Mouse (Mus musculus) c-Kit-positive CD71-positive TER-119-negative erythroid progenitor cells, embryonic 14.5 days (primary cell): ENCODE data around the gene Klk1.

ENCODE experiments used
- DNase-seq: peaks from one replicate; pipeline ENCODE4 v3.0.0-alpha.2; 2013; ENCODE audit warnings: low read depth

The Klk1 gene

DNA sequence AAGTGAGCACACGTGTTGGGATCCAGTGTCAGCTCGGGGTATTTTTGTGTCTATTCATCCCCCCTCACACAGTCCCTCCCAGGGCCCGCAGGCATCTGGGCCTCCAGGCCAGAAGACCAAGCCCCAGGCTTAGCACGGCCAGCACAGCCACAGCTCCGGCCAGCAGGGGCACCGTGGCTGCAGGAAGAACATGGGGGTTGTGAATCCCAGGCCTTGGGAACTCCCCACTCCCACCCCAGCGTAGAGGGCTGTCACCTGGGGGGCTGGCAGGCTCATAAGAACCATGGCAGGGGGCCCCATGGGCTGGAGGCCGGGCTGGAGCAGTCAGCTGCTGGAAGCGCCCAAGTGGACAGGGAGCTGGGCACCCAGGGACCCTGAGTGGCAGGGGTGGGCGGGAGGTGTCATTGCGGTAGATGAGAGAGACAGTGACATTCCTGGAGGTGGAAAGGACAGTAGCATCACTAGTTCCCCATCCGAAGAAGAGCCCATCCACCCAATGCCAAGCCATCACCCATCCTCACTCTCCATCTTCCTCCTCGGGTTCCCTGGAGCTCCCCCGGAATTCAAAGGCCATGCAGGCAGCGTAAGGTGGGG, 28.0 kb downstream of the Klk1 start:
- DNase-seq, result no peak

DNA sequence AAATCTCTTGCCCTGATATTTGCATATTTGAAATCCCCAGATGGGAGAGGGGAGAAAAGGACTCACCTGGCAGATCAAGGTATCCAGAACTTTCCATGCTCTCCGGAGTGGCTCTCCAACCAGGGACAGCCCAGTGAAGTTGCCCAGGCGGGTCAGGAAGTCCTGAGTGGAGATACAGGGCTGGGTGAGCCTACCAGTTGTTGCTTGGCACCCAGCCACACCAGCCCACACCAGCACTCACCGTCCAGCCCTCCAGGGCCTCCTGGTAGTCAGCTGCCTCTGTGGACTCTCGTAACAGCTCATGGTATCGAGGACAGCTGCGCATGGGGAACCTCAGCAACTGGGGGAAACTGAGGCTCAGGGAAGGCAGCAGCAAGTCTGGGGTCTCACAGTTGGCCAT, 29.8 kb downstream of the Klk1 start:
- DNase-seq, result no peak

GRCm38 (mm10) chr7:44257278-44257677, 32.1 kb downstream of the Klk1 start, which contains the start of gene Acp4:
Acp4 (minus strand) TSS chr7:44257378.
- no peak for DNase-seq

- no peak for DNase-seq
Observed at GRCm38 (mm10) chr7:44260410-44260809, 35.2 kb downstream of the Klk1 start.

- no peak for DNase-seq
Observed at GRCm38 (mm10) chr7:44261147-44261546, 36.0 kb downstream of the Klk1 start, which contains the start of gene Gm15517. Gm15517 (plus strand) TSS chr7:44261447.

GRCm38 (mm10) chr7:44262791-44263643, 37.9 kb downstream of the Klk1 start:
- peak; percentile 88 for DNase-seq

GRCm38 (mm10) chr7:44268117-44268516, 43.0 kb downstream of the Klk1 start:
- no peak for DNase-seq

DNA sequence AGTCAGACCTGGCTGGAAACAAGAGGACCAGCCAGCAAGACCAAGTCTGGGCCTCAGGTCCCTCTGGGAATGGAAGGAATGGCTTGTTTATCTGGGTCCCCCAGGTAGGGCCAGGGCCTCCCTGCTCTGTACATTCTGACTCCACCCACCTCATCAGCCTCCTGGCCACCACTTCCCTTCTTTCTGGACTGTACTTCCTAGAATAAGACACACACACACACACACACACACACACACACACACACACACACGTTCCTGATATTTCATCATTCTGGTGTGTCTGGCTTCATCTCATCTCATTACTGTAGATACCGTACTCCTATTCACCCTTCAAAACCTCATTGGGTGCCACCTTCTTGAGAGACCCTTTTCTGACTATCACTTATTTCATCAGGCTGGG, 44.2 kb downstream of the Klk1 start:
- no peak for DNase-seq

DNA sequence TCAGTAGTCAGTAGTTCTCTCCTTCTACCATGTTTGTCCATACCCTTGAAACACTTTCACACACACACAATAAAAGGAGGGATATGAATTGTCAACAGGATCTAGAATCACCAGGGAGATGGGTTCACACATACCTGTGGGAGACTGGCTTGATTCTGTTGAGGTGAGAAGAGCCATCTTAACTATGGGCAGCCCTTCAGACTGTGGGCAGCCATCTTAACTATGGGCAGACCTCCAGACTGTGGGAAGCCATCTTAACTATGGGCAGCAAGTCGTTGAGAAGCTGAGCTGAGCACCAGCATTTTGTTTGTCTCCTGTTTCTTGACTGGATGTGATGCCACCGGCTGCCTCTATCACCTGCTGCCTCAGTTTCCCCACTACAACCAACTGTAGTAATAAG, 46.1 kb downstream of the Klk1 start:
- no peak for DNase-seq

DNA sequence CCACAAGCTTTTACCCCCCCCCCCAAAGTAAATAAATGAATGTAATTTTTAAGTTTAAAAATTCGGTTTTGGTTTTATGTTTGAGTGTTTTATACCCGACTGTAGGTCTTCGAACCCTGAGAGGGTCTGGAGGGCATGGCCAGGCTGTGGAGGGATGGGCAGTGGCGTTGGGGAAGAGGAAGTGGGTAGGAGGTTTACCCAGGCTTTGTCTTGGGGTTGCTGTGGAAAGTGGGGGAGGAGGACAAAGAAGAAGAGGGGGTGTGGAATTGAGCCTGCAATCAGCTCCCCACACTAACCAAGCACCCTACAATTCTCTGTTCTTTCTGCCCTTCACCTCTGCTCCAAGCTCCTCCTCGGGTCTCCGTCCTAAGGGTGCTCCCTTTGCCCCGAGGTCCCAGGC, 47.4 kb downstream of the Klk1 start:
- no peak for DNase-seq

DNA sequence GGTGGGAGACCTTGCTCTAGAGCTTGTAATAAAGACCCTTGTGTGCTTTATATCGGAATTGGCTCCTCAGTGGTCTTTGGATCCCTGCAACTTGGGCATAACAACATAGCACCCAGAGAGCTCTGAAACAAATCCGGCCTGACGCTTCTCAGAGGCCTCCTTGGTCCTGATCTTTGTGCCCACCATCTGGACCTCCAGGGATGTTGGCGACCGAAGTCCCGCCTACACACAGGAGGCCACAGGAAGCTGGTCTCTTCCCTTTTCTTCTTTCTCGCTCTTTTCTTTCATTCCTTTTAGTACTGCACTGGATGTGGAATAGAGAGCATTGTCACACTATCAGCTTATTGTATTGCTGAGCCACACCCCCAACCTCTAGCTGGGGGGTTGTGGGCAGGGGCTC, 48.3 kb downstream of the Klk1 start:
- DNase-seq, result no peak

- DNase-seq, result no peak
Observed at GRCm38 (mm10) chr7:44274096-44274495, 48.9 kb downstream of the Klk1 start.

- DNase-seq, result no peak
Observed at GRCm38 (mm10) chr7:44275546-44275945, 50.4 kb downstream of the Klk1 start.

DNA sequence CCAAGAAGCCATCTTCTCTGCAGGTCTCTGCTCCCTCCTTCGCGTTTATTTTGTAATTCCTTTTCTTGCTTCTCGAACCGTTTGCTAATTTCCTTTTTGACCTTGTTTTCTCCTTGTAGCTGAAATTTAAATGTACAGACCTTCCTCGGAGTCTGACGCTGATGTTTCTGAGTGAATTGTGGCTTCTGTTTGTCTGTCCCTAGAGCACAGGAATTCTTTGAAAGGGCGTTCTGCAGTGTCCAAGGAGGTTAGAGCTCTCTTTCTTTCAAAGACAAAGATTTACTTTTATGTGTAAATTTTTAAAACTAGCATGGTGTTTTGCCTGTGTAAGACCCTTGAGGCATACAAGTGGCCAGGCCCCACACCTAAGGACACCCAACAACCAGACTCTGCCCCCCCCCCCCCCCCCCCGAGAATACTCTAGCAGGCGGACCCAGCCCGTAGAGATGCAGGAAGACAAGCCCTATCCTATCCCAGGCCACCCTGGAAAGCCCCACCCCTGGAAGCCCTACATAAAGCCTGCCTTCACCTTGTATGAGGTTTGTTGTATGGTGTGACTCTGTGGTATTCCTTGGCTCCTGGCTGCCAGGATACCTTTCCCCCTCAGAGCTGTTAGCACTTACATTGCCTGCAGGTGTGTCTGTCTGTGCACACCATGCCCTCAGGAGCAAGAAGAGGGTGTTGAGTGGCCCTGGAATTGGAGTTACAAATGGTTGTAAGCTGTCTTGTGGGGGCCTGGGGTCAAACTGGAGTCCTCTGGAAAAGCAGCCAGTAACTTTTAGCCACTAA, 51.5 kb downstream of the Klk1 start:
- DNase-seq, result no peak

DNA sequence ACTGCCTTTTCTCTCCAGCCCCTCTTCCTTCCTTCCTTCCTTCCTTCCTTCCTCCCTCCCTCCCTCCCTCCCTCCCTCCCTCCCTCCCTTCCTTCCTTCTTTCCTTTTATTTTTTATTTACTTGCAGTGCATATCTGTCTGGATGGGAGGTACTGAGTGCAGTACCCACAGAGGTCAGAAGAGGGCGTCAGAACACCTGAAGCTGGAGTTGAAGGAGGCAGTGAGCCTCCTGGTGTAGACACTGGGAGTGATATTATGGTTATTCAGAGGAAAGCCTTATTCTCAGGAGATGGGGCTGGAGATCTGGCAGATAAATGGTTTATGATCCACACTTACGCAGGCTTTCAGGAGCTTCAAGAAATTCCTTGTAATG, 52.1 kb downstream of the Klk1 start:
- no peak for DNase-seq
